Mouse (Mus musculus): Measurements from ENCODE around the gene Adgrb2.

The Adgrb2 gene

DNA sequence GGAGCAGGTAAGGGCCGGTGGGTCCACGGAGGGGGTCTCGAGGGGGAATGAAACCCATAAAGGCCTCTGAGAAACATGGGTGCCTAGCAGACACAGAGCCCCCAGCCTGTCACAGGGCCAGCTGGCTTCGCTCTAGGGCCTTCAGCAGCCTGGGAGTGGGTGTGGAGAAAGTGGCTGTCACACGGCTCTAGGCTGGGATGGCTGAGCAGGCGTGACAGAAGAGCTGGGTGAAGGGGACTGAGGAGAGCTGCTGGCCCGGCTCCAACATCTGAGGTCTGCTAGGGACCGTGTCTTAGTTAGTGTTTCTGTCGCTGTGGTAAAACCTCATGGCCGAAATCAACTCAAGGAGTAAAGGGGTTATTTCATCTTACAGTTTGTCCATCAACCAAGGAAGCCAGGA, 17.5 kb downstream of the Adgrb2 start:
- ChIA-PET POLR2A (interaction anchor here in 2 of 4 experiments (0.6 to 1.4 kb wide), 3 partner anchors 9 to 53 kb away, joined by 3 to 4 read pairs (median 3); no protein-coding TSS in a partner anchor), CTCF (interaction anchor here in 2 of 4 experiments (0.6 to 1.0 kb wide), 2 partner anchors 15 to 891 kb away, joined by 3 read pairs; no protein-coding TSS in a partner anchor)

- CTCF ChIA-PET: interaction anchor here (0.6 to 2.2 kb wide), 31 partner anchors 8 to 365 kb away, joined by 3 to 9 read pairs (median 4); partner anchors contain the start of genes Spocd1 (in 1 of the 4) and Txlna (in 1 of the 4)
- POLR2A ChIA-PET: interaction anchor here (0.5 to 1.9 kb wide), 16 partner anchors 10 to 627 kb away, joined by 3 to 7 read pairs (median 3); partner anchors contain the start of genes Khdrbs1 (in 1 of the 4), Pef1 (in 1 of the 4), Snrnp40 (in 1 of the 4) and Tinagl1 (in 1 of the 4)
Measured at GRCm38 (mm10) chr4:130005593-130005992, 20.9 kb downstream of the Adgrb2 start.

DNA sequence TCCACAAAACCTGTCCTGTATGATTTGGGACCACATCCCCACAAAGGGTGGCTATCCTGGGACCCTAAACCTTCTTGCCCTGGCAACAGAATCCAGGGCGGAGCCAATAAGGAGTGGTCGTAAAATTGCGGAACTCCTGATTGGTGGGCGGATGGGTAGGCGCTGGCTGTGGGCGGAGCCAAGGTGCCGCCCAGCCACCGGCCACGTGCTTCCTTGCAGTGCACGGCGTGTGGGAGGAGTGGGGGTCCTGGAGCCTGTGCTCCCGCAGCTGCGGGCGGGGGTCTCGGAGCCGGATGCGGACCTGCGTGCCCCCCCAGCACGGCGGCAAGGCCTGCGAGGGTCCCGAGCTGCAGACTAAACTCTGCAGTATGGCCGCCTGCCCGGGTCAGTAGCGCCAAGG, 21.9 kb downstream of the Adgrb2 start:
- CTCF ChIA-PET: interaction anchor here in 2 of 4 experiments (1.4 to 2.2 kb wide), 5 partner anchors 8 to 40 kb away, joined by 4 to 9 read pairs (median 6); no protein-coding TSS in a partner anchor
- POLR2A ChIA-PET: interaction anchor here in 2 of 4 experiments (0.9 to 1.8 kb wide), 4 partner anchors 9 to 117 kb away, joined by 3 to 5 read pairs (median 4); partner anchors contain the start of gene Pef1 (in 1 of the 2)

- ChIA-PET CTCF (interaction anchor here in 2 of 4 experiments (0.6 to 1.8 kb wide), 2 partner anchors 13 to 43 kb away, joined by 3 to 4 read pairs; no protein-coding TSS in a partner anchor), POLR2A (no interaction called here)
Measured at GRCm38 (mm10) chr4:130009043-130009442, 24.4 kb downstream of the Adgrb2 start.

DNA sequence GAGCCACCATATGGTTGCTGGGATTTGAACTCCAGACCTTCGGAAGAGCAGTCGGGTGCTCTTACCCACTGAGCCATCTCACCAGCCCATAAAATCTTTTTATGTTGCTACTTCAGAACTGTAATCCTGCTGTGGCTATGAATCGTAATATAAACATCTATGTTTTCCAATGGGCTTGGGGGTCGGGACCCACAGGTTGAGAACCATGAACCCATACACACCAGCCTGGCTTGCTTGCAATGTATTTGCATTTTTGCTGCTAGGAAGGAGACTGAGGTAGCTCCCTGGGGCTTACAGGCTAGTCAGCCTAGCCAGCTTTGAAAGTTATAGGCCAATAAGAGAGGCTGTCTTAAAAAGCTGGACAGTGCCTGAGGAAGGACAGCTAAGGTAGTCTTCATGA, 26.1 kb downstream of the Adgrb2 start:
- POLR2A ChIA-PET: interaction anchor here in 1 of 4 experiments (1.0 kb wide), 1 partner anchor 16 kb away, joined by 3 read pairs; no protein-coding TSS in a partner anchor
- CTCF ChIA-PET: interaction anchor here in 2 of 4 experiments (0.6 to 0.7 kb wide), 2 partner anchors 51 to 1938 kb away, joined by 4 read pairs; no protein-coding TSS in a partner anchor

DNA sequence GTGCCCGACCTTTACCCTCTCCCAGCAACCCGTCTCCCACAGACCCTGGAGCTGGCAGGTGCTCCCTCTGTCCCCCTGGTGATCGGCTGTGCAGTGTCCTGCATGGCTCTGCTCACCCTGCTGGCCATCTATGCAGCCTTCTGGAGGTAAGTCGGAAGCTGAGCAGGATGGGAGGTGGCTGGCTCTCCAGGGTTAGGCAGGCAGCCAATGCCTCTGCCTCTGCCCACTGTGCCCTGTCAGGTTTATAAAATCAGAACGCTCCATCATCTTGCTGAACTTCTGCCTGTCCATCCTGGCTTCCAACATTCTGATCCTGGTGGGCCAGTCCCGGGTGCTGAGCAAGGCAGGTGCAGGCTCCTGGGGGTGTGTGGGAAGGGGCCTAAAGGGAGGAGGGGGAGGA, 27.6 kb downstream of the Adgrb2 start:
- POLR2A ChIA-PET: interaction anchor here in 2 of 4 experiments (0.6 to 0.7 kb wide), 4 partner anchors 36 to 538 kb away, joined by 3 to 4 read pairs (median 3); no protein-coding TSS in a partner anchor
- CTCF ChIA-PET: interaction anchor here in 2 of 4 experiments (1.0 to 1.1 kb wide), 2 partner anchors 24 to 75 kb away, joined by 3 to 4 read pairs; no protein-coding TSS in a partner anchor

- POLR2A ChIA-PET: interaction anchor here in 1 of 4 experiments (0.6 kb wide), 1 partner anchor 457 kb away, joined by 3 read pairs; no protein-coding TSS in a partner anchor
- CTCF ChIA-PET: interaction anchor here in 1 of 4 experiments (0.6 kb wide), 2 partner anchors 23 to 52 kb away, joined by 8 to 10 read pairs; no protein-coding TSS in a partner anchor
Measured at GRCm38 (mm10) chr4:130013111-130013510, 28.4 kb downstream of the Adgrb2 start.

DNA sequence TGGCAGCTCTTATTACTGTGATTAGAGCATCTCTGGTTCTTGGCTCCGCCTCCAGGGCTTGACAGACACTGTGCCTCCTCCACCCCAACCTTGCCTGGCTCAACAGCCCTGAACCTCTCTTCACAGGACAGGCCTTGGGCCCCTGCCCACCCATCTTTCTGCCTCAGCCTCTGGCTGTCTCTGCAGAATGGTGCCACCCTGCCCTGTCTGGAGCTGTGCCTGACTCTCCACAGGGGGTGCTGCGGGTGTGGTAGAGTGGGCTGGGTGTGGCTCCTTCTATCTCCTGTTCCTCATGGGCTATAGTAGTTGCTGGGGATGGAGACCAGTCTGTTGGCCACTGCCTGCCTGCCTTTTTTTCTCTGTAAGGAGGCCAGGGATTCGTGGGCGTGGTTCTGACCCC, 31.3 kb downstream of the Adgrb2 start:
- POLR2A ChIA-PET: interaction anchor here in 3 of 4 experiments (0.7 to 1.6 kb wide), 4 partner anchors 10 to 542 kb away, joined by 3 to 7 read pairs (median 4); no protein-coding TSS in a partner anchor
- CTCF ChIA-PET: interaction anchor here in 3 of 4 experiments (0.5 to 3.8 kb wide), 6 partner anchors 20 to 844 kb away, joined by 3 to 10 read pairs (median 6); no protein-coding TSS in a partner anchor

DNA sequence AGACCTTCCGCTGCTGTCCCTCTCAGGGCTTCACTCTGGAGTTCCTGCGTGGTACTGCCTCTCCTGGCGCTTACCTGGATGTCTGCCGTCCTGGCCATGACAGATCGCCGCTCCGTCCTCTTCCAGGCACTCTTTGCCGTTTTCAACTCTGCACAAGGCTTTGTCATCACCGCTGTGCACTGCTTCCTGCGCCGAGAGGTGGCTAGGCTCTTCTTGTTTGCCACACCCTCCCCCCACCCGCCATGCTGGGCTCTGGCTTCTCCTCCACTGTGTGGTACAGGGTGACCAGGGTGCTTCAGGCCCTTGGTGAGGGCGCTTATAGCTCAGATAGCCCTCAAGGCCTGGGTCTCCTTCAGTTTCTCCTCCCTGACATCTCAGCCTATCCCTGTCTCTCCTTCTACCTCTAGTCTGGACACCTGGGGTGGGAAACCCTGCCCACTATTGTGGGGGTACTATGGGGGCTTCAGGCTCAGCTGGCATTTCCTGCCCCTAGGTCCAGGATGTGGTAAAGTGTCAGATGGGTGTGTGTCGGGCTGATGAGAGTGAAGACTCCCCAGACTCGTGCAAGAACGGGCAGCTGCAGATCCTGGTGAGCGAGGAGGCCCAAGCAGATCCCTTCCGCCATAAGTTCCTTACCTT, 32.5 kb downstream of the Adgrb2 start:
- ChIA-PET CTCF (interaction anchor here in 3 of 4 experiments (0.6 to 3.8 kb wide), 3 partner anchors 19 to 505 kb away, joined by 3 to 10 read pairs (median 3); no protein-coding TSS in a partner anchor), POLR2A (interaction anchor here in 1 of 4 experiments (0.6 kb wide), 2 partner anchors 8 to 63 kb away, joined by 3 to 6 read pairs; no protein-coding TSS in a partner anchor)

DNA sequence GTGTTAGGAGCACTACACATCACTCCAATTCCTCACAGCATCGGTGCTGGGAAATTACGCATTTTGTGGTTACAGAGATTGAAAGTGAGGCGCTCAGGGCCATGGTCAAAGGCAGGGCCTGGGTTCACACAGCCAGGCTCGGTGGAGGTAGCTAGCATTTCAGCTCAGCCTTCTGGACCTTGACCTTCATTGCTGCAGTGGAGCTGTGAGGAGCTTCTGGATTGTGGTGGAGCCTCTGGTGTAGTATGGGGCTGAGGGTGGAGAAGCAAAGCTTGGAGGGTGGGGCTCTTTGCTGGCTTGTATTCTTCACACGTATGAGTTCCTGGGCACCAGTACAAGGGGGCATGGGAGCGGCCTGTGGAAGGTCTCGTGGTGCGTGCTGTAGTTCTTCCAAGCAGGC, 38.3 kb downstream of the Adgrb2 start:
- ChIA-PET CTCF (interaction anchor here in 1 of 4 experiments (1.7 kb wide), 1 partner anchor 18 kb away, joined by 3 read pairs; no protein-coding TSS in a partner anchor), POLR2A (no interaction called here)

DNA sequence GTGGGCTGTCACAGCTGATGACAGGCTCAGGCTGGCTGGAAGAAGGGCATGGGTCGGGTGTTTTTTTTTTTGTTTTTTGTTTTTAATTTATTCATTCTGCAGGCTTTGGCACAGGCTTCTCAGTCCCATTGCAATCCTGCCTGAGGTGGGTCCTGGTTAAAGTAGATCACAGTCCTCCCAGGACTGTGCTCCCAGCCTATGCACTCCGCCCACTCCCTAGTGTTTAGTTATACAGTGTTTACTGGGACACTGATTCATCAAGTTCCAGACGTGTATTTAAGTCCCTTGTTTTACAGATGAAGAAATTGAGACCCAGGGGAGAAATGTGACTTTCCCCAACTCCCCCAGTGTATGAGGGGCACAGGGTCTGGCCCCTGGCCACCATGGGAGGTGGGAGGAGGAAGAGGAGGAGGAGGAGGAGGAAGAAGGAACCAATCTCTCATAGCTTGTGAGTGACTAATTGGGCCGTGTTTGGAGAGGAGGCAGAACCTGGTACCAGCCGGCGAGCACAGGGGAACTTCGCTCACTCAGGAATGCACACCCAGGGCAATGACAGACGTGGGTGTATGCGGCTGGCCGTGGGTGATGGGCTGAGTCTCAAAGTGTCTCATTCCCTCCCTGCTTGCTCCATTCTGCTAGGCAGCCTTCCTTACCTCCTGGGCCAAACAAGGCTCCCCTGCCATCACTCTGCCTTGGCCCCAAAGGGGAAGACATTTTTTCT, 39.0 kb downstream of the Adgrb2 start:
- CTCF ChIA-PET: interaction anchor here in 2 of 4 experiments (1.5 to 1.7 kb wide), 2 partner anchors 13 to 18 kb away, joined by 3 to 6 read pairs; no protein-coding TSS in a partner anchor
- POLR2A ChIA-PET: interaction anchor here in 2 of 4 experiments (1.0 to 1.3 kb wide), 2 partner anchors 18 to 48 kb away, joined by 3 read pairs; no protein-coding TSS in a partner anchor

DNA sequence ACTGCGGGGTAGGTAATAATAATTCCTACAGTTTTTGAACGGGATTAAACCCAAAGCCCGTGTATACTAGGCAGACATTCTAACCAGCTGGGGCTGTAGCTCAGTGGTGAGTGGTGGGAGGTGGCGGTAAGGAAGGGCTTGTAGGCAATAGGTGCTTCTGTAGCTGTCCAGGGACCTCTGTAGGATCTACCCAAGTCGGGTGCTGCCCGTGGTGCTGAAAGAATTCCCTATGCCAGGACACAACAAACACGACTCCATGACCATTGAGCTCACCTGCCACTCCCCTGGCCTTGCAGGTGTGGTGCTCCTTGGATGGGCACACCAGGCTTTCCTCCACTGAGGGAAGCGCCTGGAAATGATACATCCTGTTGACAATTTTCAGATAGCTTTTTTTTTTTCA, 40.9 kb downstream of the Adgrb2 start:
- POLR2A ChIA-PET: interaction anchor here in 3 of 4 experiments (0.6 to 1.5 kb wide), 10 partner anchors 9 to 629 kb away, joined by 3 to 6 read pairs (median 3); partner anchors contain the start of gene Tinagl1 (in 1 of the 3)
- CTCF ChIA-PET: interaction anchor here (0.6 to 1.8 kb wide), 14 partner anchors 12 to 1278 kb away, joined by 3 to 7 read pairs (median 3); partner anchors contain the start of genes Col16a1 (in 1 of the 4) and Pef1 (in 1 of the 4)

DNA sequence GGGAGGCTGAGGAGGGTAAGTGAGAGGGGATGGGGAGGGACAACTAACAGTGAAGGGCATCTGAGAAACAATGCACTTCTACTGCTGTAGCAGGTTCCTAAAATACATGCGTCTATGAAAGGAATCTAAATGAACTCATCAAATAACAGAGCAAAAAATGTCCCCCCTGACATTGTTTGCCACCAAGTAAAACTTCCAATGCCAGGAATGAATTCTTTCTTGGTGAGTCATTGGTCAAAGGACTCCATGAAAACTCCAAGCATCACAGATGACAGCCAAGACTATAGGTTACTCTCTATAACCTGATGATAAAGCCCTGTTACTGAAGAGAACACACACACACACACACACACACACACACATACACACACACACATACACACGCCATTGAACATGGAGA, 46.5 kb downstream of the Adgrb2 start:
- CTCF ChIA-PET: interaction anchor here in 2 of 4 experiments (0.6 to 1.2 kb wide), 2 partner anchors 25 to 48 kb away, joined by 3 to 5 read pairs; no protein-coding TSS in a partner anchor
- POLR2A ChIA-PET: no interaction called here

DNA sequence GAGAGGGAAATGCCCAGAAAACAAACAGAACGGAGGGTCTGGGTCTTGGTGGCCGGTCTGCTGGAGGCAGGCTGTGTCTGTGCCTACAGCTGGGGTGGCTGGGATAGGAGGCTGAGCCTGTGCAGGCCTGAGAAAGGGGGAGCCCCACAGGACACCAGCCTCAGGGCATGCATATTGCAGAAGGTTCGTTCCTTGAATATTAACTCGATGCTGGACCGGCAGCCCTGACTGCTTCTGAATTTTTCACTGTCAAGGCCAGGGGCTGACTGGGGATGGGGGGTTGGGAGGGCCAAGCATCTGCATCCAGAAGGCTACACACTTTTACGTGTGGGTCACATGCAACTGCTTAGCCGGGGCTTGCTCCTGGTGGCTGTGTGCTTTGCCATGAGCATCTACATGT, 48.8 kb downstream of the Adgrb2 start:
- ChIA-PET CTCF (interaction anchor here in 1 of 4 experiments (0.6 kb wide), 1 partner anchor 33 kb away, joined by 3 read pairs; no protein-coding TSS in a partner anchor), POLR2A (no interaction called here)

- ChIA-PET POLR2A (interaction anchor here in 3 of 4 experiments (0.6 to 1.7 kb wide), 7 partner anchors 10 to 1011 kb away, joined by 3 to 6 read pairs (median 3); partner anchors contain the start of gene Pef1 (in 2 of the 3)), CTCF (interaction anchor here (0.5 to 2.4 kb wide), 52 partner anchors 10 to 538 kb away, joined by 3 to 16 read pairs (median 4); partner anchors contain the start of genes Col16a1 (in 3 of the 4), Nkain1 (in 1 of the 4), Pef1 (in 1 of the 4) and Tinagl1 (in 1 of the 4))
Measured at GRCm38 (mm10) chr4:130036112-130036511, 51.4 kb downstream of the Adgrb2 start.

GRCm38 (mm10) chr4:130036573-130037401, 52.1 kb downstream of the Adgrb2 start:
- POLR2A ChIA-PET: interaction anchor here (0.5 to 1.7 kb wide), 9 partner anchors 9 to 1011 kb away, joined by 3 to 6 read pairs (median 3); partner anchors contain the start of genes Pef1 (in 2 of the 4) and Col16a1 (in 1 of the 4)
- CTCF ChIA-PET: interaction anchor here (0.5 to 2.4 kb wide), 41 partner anchors 9 to 537 kb away, joined by 3 to 16 read pairs (median 4); partner anchors contain the start of genes Col16a1 (in 3 of the 4), Nkain1 (in 1 of the 4), Pef1 (in 1 of the 4) and Tinagl1 (in 1 of the 4)

- CTCF ChIA-PET: no interaction called here
- POLR2A ChIA-PET: interaction anchor here in 1 of 4 experiments (0.5 kb wide), 1 partner anchor 15 kb away, joined by 7 read pairs; no protein-coding TSS in a partner anchor
Measured at GRCm38 (mm10) chr4:130039351-130039750, 54.7 kb downstream of the Adgrb2 start.
